In the genomic region with DNA sequence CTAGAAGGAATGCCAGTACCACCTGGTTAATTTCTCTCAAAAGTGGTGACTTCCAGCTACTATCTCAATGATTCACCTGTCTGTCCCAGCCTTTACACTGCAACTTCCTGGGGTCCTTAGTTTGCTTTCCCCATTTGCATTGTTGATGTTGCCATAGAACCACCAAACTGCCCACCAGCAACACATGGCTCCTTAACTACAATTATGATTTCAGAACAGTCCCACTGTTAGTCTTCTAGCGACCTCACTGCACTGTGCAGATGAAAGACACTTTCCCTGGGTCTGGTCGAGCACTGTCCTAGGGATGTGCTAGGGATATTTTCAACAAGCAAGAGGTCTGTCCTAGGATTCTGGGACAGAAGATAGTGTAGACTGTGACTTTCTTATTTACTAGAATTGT, we compare ENCODE assay signal across 8 mouse cellular contexts. TPM values are rescaled to one million over a fixed set of nuclear protein-coding genes. Genes with fewer than 3 reads are reported as not detected.
DNase-seq lines count a peak whose midpoint lies in the region; ATAC-seq and TF ChIP-seq lines count a peak whose summit lies in the region.

A gene (minus strand): TSS at position 101 of the 400 bp plus-strand sequence.

- peak within 1 kb of the TSS; percentile 81 for H3K4me2 ChIP-seq in heart, embryonic 12.5 days

- H3K27me3 ChIP-seq in liver, adult 2 months (ENCODE audit: control insufficient read depth, insufficient read depth, low read length) = no peaks in the 10 kb centered on the region
- no peaks in the 10 kb centered on the region for H3K27me3 ChIP-seq in embryonic facial prominence, embryonic 10.5 days (replicated peaks; ENCODE audit: low read depth, poor library complexity, severe bottlenecking)
- H3K27me3 ChIP-seq in heart, embryonic 12.5 days (replicated peaks) = no peaks in the 10 kb centered on the region

- DNase-seq in liver, adult 2 months (ENCODE audit: extremely low read depth, low read depth, low spot score) = no peak
- no peak for DNase-seq in liver
- no peak for DNase-seq in embryonic facial prominence, embryonic 10.5 days (ENCODE audit: low spot score)
- DNase-seq in left cerebral cortex, postnatal 10 days (ENCODE audit: extremely low spot score in 1 of 2, low spot score in 2 of 2) = no peak
- no peak for DNase-seq in urinary bladder, postnatal 14 days (ENCODE audit: low spot score)
- no peak for DNase-seq in ovary, postnatal 14 days (ENCODE audit: low spot score)

- peak within 1 kb of the TSS; percentile 87; the same call in 1 of the 2 replicates for H3K27ac ChIP-seq in liver, adult 2 months (replicated peaks; ENCODE audit: insufficient read depth, low read depth, low read length)
- H3K27ac ChIP-seq in embryonic facial prominence, embryonic 10.5 days (replicated peaks) = peak within 1 kb of the TSS; percentile 97
- H3K27ac ChIP-seq in heart, embryonic 12.5 days (ENCODE audit: poor library complexity, severe bottlenecking) = peak within 1 kb of the TSS; percentile 97

- peaks cover 8% of the 10 kb centered on the region; the same call in 1 of the 2 replicates for H3K79me2 ChIP-seq in liver, adult 2 months (ENCODE audit: control insufficient read depth, insufficient read depth, low read length)

- peaks cover 2% of the 10 kb centered on the region; the same call in 1 of the 2 replicates for H3K36me3 ChIP-seq in liver, adult 2 months (ENCODE audit: control insufficient read depth, insufficient read depth, low read length)
- H3K36me3 ChIP-seq in embryonic facial prominence, embryonic 10.5 days (replicated peaks) = peaks cover 21% of the 10 kb centered on the region
- peaks cover 20% of the 10 kb centered on the region for H3K36me3 ChIP-seq in heart, embryonic 12.5 days

- ATAC-seq in heart, embryonic 12.5 days (ENCODE audit: insufficient number of reproducible peaks, low FRiP score) = no peak
- no peak for ATAC-seq in monocyte, adult 5-6 weeks (replicated peaks; ENCODE audit: insufficient number of reproducible peaks, low FRiP score, low TSS enrichment, poor library complexity, severe bottlenecking)

- TF ChIP-seq CTCF in liver, adult 2 months (IDR thresholded peaks at IDR 0.05; ENCODE audit: low read depth, low read length) = no peak

- H3K9ac ChIP-seq in liver, adult 2 months (ENCODE audit: low read depth, low read length) = peak within 1 kb of the TSS; percentile 84
- peak within 1 kb of the TSS; percentile 75 for H3K9ac ChIP-seq in heart, embryonic 12.5 days

- H3K4me1 ChIP-seq in liver, adult 2 months (ENCODE audit: control insufficient read depth, insufficient read depth, low read length) = peaks cover 3% of the 10 kb centered on the region; the same call in 1 of the 2 replicates
- H3K4me1 ChIP-seq in embryonic facial prominence, embryonic 10.5 days = peaks cover 32% of the 10 kb centered on the region
- H3K4me1 ChIP-seq in heart, embryonic 12.5 days (replicated peaks) = peaks cover 36% of the 10 kb centered on the region

- 81% methylated on average over 2 of the region's 2 CpGs for WGBS in liver, adult 2 months
- WGBS in embryonic facial prominence, embryonic 10.5 days = 82% methylated on average over 2 of the region's 2 CpGs
- WGBS in heart, embryonic 12.5 days = 77% methylated on average over 2 of the region's 2 CpGs

- TF ChIP-seq POLR2A in liver, adult 2 months (IDR thresholded peaks at IDR 0.05; ENCODE audit: extremely low read depth, insufficient read depth, low read length) = no peak

- intact Hi-C loops in left cerebral cortex, postnatal 10 days (cut with DNase I) = no loop called here

- no peaks in the 10 kb centered on the region for H3K9me3 ChIP-seq in embryonic facial prominence, embryonic 10.5 days
- no peaks in the 10 kb centered on the region for H3K9me3 ChIP-seq in heart, embryonic 12.5 days (replicated peaks)

- H3K4me3 ChIP-seq in liver, adult 2 months (ENCODE audit: insufficient read depth, low read depth, low read length) = peak within 1 kb of the TSS; percentile 87
- peak within 1 kb of the TSS; percentile 96 for H3K4me3 ChIP-seq in embryonic facial prominence, embryonic 10.5 days
- H3K4me3 ChIP-seq in heart, embryonic 12.5 days = peak within 1 kb of the TSS; percentile 78

RNA-seq across cellular contexts. Expression of the gene that starts here (rescaled TPM):
- 42.1 and 49.2 TPM in 2 replicates for total RNA-seq in liver, adult 2 months (2014; rRNA removed)
- polyA plus RNA-seq in liver, adult 2 months (2012; rRNA removed) = 38.0 and 40.4 TPM in 2 replicates
- 200 and 203 TPM in 2 replicates for polyA plus RNA-seq in embryonic facial prominence, embryonic 10.5 days (2016; fragmentation: Nextera tagmentation; extraction: Ambion mirVana)
- polyA plus RNA-seq in heart, embryonic 12.5 days (2016; fragmentation: Nextera tagmentation; extraction: Ambion mirVana) = 253 and 257 TPM in 2 replicates
- 100 to 1,000 TPM; 215 to 224 TPM for total RNA-seq in left cerebral cortex, postnatal 10 days (2021)
- 370 to 434 TPM (median 393 TPM) in 3 replicates for total RNA-seq in monocyte, adult 5-6 weeks (2017)
